Mouse (Mus musculus) cerebellum, adult 11-12 months (tissue): Measurements from ENCODE around the gene Sgk1.
A peak's percentile ranks its signal among the peaks of the same experiment; 100 is the strongest.

Experiments
- DNase-seq: peaks from one replicate; pipeline ENCODE4 v3.0.0; 2022

Gene Sgk1

GRCm38 (mm10) chr10:21976253-21976652, 94.3 kb downstream of the Sgk1 start:
- DNase-seq = no peak

- no peak for DNase-seq
Observed at GRCm38 (mm10) chr10:21978421-21978820, 96.4 kb downstream of the Sgk1 start.

- DNase-seq = no peak
Observed at GRCm38 (mm10) chr10:21979286-21979965, 97.4 kb downstream of the Sgk1 start.

- DNase-seq = no peak
Observed at GRCm38 (mm10) chr10:21980780-21981435, 98.9 kb downstream of the Sgk1 start.

- no peak for DNase-seq
Observed at GRCm38 (mm10) chr10:21982303-21982702, 100.3 kb downstream of the Sgk1 start.

- no peak for DNase-seq
Observed at GRCm38 (mm10) chr10:21988489-21988888, 106.5 kb downstream of the Sgk1 start.

- peak; percentile 78 for DNase-seq
Observed at GRCm38 (mm10) chr10:21991351-21991840, 109.4 kb downstream of the Sgk1 start.

- DNase-seq = no peak
Observed at GRCm38 (mm10) chr10:21991986-21992833, 110.2 kb downstream of the Sgk1 start.

- DNase-seq = peak; percentile 90
Observed at GRCm38 (mm10) chr10:21992834-21993514, 111.0 kb downstream of the Sgk1 start.

- peak; percentile 44 for DNase-seq
Observed at GRCm38 (mm10) chr10:21993515-21994373, 111.8 kb downstream of the Sgk1 start.

GRCm38 (mm10) chr10:21994431-21994914, 112.5 kb downstream of the Sgk1 start:
- peak; percentile 96 for DNase-seq

- DNase-seq = peak; percentile 54
Observed at GRCm38 (mm10) chr10:21995221-21995620, 113.2 kb downstream of the Sgk1 start.

GRCm38 (mm10) chr10:21995661-21996308, 113.8 kb downstream of the Sgk1 start:
- DNase-seq = peak; percentile 58

- no peak for DNase-seq
Observed at GRCm38 (mm10) chr10:21996660-21997447, 114.9 kb downstream of the Sgk1 start.

- no peak for DNase-seq
Observed at GRCm38 (mm10) chr10:21997550-21998204, 115.7 kb downstream of the Sgk1 start.

GRCm38 (mm10) chr10:21998503-21999180, 116.7 kb downstream of the Sgk1 start:
- no peak for DNase-seq

- no peak for DNase-seq
Observed at GRCm38 (mm10) chr10:22000491-22001306, 118.7 kb downstream of the Sgk1 start.

GRCm38 (mm10) chr10:22001621-22002020, 119.6 kb downstream of the Sgk1 start:
- no peak for DNase-seq
